Mouse (Mus musculus) limb, embryonic 15.5 days (tissue): ENCODE results near the gene Ppia. TPM values are rescaled to one million over a fixed set of nuclear protein-coding genes. Genes with fewer than 3 reads are reported as not detected.
A peak's percentile ranks its signal among the peaks of the same experiment; 100 is the strongest.
"Not testable (repeated sequence)": the region's sequence is repeated elsewhere in the genome, so short reads cannot be mapped to it uniquely, and the experiment has no call there.

Experiments
- ATAC-seq: fragments of 200-750 bp; cut with Nextera tagmentation; 2 replicates; pipeline ENCODE4 v1.8.0; 2017; ENCODE audit warnings: low read depth, moderate TSS enrichment; ENCODE audit not compliant: insufficient number of reproducible peaks, low FRiP score, low TSS enrichment
- H3K27ac ChIP-seq: fragments of 300-500 bp; sonication (generic); 2 replicates; pipeline ENCODE4 v1.5.1; 2015; ENCODE audit warnings: moderate library complexity, mild to moderate bottlenecking, inconsistent platforms
- H3K27me3 ChIP-seq: fragments of 300-500 bp; sonication (generic); 2 replicates; pipeline ENCODE4 v1.6.1; 2015; ENCODE audit warnings: inconsistent platforms
- H3K36me3 ChIP-seq: fragments of 300-500 bp; sonication (generic); 2 replicates; pipeline ENCODE4 v1.6.1; 2015; ENCODE audit warnings: inconsistent platforms
- H3K4me1 ChIP-seq: fragments of 300-500 bp; sonication (generic); 2 replicates; pipeline ENCODE4 v1.6.1; 2015; ENCODE audit warnings: inconsistent platforms
- H3K4me2 ChIP-seq: fragments of 300-500 bp; sonication (generic); 2 replicates; pipeline ENCODE4 v1.6.1; 2015; ENCODE audit warnings: mild to moderate bottlenecking, inconsistent platforms
- H3K4me3 ChIP-seq: fragments of 300-500 bp; sonication (generic); 2 replicates; pipeline ENCODE4 v1.5.1; 2015; ENCODE audit warnings: mild to moderate bottlenecking, inconsistent platforms
- H3K9ac ChIP-seq: fragments of 300-500 bp; sonication (generic); 2 replicates; pipeline ENCODE4 v1.6.1; 2015; ENCODE audit warnings: inconsistent platforms
- H3K9me3 ChIP-seq: fragments of 300-500 bp; sonication (generic); 2 replicates; pipeline ENCODE4 v1.6.1; 2016; ENCODE audit warnings: inconsistent platforms
- WGBS: fragments of 180-500 bp; shearing (Covaris S2); methylation state at CpG from one replicate; pipeline ENCODE4 v1.1.7; 2015; 5-methylcytosine and 5-hydroxymethylcytosine counted together
- polyA plus RNA-seq: library from polyadenylated mRNA; unstranded; fragments of >200 nt; fragmentation: Nextera tagmentation; extraction: Ambion mirVana; gene quantifications from 2 replicates; pipeline ENCODE4 v1.2.1, GENCODE M21; 2015

Ppia gene
- polyA plus RNA-seq, 1 experiment from 2014 or later = 4,412 TPM

DNA sequence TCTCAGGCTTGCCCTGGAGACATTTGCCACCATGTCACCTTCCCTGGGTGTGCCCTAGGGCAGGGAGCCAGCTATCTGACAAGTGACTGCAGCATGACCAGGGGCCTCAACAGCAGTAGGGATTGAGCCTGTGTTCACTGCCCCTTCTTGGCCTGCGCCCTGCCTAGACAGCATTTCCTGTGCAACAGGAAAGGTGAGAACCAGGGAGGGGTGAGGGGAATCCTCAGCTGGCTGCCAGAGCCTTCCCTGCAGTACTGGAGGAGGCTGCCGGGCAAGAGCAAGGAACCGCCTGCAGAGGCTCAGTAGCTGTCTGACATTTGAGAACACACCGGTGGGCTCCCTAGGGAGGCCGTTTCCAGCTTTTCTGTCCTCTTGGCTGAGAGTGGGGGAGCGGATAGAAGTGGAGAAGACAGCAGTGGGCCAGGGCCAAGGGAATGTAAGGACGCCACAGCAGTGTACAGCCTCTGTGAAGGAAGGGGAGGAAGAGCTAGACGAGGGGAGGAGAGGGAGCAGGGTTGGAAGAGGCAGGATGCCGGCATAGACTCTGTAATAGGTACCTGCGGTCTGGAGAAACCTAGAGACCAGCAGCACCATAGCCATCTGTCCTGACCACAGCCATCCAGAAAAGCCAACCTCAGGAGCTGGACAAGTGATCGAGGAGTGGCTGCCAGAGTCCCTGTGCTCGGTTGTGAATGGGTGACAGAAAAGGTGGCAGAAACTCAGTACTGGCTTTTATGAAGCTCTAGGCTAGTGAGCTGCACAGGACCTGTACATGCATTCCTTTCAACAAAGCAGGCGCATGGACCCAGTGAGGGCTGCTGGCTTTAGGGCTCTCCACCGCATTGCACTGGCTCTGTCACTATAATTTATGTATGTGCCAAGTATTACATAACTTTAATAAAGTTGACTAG lies 8.7 kb upstream of the Ppia start:
- H3K4me3 ChIP-seq = no peak overlapping the region
- peak overlapping the region; percentile 27 for H3K4me2 ChIP-seq
- peak; percentile 52 for ATAC-seq
- peak overlapping the region; percentile 94 for H3K27ac ChIP-seq
- H3K27me3 ChIP-seq = no peaks in the 10 kb centered on the region
- no peaks in the 10 kb centered on the region for H3K9me3 ChIP-seq
- WGBS = 17% methylated on average over 14 of the region's 14 CpGs
- no peak overlapping the region for H3K9ac ChIP-seq
- H3K36me3 ChIP-seq = peaks cover 39% of the 10 kb centered on the region
- H3K4me1 ChIP-seq = peaks cover 45% of the 10 kb centered on the region

DNA sequence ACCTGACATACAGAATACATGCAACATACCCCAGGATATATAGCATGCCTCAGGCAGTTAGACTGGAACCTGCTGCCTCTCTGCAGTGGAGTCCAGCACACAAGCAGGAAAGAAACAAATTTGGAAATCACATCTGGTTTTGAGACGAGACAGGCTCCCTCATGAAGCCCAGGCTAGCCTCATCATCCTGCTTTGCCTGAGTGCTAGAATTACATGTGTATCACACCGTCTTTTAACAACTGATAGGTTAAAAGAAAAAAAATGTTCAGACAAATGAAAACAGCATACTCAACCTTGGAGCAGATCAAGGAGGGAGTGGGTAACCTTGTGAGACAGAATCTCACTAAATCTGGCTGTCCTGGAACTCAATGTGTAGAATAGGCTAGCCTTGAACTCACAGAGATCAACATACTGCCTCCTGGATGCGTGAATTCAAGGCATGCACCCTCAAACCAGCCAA lies 8.1 kb upstream of the Ppia start:
- Histone ChIP-seq H3K9me3 (no peaks in the 10 kb centered on the region), H3K4me3 (no peak overlapping the region), H3K9ac (no peak overlapping the region), H3K4me2 (no peak overlapping the region), H3K27ac (peak overlapping the region; percentile 94), H3K27me3 (no peaks in the 10 kb centered on the region), H3K4me1 (peaks cover 47% of the 10 kb centered on the region), H3K36me3 (peaks cover 32% of the 10 kb centered on the region)
- no peak for ATAC-seq
- 61% methylated on average over 3 of the region's 3 CpGs for WGBS

DNA sequence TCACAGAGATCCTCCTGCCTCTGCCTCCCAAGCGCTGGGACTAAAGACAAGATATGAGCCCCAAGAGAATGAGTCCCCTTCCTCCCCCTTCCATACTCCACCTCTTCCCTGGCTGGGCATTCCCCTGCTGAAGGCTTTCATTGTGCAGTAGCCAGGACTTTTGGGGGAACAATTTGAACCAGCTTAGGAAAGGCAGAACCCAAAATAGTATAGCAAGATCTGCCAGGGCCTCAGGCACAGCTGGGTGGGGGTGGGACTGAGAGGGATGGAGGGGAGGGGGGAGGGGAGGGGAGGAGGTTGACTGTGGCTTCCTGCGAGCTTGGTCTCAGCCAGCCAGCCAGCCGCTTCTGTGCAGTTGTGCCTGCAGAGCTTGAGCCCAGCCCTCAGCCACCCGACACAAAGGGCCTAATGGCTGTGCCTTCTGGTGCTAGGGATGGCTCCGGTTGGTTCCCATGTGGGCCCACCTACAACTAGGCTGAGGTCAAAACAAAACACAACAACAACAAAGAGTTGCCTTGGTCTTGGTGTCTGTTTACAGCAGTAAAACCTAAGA lies 5.1 kb upstream of the Ppia start:
- peaks cover 38% of the 10 kb centered on the region for H3K4me1 ChIP-seq
- no peak overlapping the region for H3K9ac ChIP-seq
- H3K9me3 ChIP-seq = no peaks in the 10 kb centered on the region
- 37% methylated on average over 5 of the region's 5 CpGs for WGBS
- peaks cover 3% of the 10 kb centered on the region for H3K36me3 ChIP-seq
- H3K4me2 ChIP-seq = no peak overlapping the region
- no peaks in the 10 kb centered on the region for H3K27me3 ChIP-seq
- ATAC-seq = no peak
- no peak overlapping the region for H3K27ac ChIP-seq
- H3K4me3 ChIP-seq = no peak overlapping the region

- ATAC-seq, H3K4me3 ChIP-seq, H3K27ac ChIP-seq, H3K9me3 ChIP-seq, H3K9ac ChIP-seq, H3K27me3 ChIP-seq, H3K36me3 ChIP-seq, H3K4me2 ChIP-seq: not testable (repeated sequence)
- H3K4me1 ChIP-seq = peaks cover 34% of the 10 kb centered on the region
- WGBS = 92% methylated on average over 5 of the region's 5 CpGs
Measured at GRCm38 (mm10) chr11:6410755-6411154, 4.5 kb upstream of the Ppia start.

- ATAC-seq = no peak
- Histone ChIP-seq H3K4me3 (no peak overlapping the region), H3K4me2 (no peak overlapping the region), H3K9ac (no peak overlapping the region), H3K36me3 (no peaks in the 10 kb centered on the region), H3K27me3 (no peaks in the 10 kb centered on the region), H3K9me3 (no peaks in the 10 kb centered on the region), H3K27ac (no peak overlapping the region), H3K4me1 (peaks cover 24% of the 10 kb centered on the region)
- 5% methylated on average over 5 of the region's 5 CpGs for WGBS
Measured at GRCm38 (mm10) chr11:6411684-6412083, 3.6 kb upstream of the Ppia start.

- no peak for ATAC-seq
Measured at GRCm38 (mm10) chr11:6413264-6413663, 2.0 kb upstream of the Ppia start.

DNA sequence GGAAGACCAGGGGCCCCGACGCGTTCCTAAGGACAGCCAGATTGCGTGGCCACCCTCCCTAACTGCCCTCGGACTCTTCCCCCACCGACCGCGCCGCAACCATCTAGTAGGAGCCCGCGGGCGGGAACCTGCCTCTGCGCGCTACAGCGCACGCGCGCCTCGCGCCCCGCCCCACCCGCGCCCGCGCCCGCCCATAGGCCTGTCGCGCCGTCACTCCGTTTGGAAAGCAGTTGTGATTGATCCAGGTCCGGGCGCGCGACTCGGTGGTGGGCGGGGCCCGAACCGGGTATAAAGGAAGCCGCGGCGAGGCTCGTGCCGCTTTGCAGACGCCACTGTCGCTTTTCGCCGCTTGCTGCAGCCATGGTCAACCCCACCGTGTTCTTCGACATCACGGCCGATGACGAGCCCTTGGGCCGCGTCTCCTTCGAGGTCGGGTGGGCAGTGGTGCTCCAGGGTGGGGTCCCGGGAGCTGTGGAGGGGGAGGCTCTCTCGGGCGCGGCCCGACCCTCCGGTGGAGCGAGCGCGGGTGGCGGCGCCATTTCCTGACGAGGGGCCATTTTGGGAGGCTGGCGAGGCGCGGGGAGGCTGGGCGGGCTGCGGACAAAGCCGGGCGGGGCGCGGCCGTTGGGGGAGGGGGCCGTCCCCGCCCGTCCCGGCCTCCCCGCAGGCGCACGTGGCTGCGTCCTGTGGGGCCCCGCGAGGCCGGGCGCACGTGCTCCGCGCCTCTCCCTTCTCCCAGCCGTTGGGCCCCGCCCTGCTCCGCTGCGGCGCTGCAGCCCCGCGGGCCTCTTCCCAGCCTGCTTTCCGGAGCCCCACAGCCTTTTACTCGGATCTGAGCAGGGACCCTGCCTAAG lies 535 bp downstream of the Ppia start:
- Histone ChIP-seq H3K9me3 (no peaks in the 10 kb centered on the region), H3K4me1 (peaks cover 30% of the 10 kb centered on the region), H3K9ac (peak overlapping the region; percentile 91), H3K36me3 (peaks cover 23% of the 10 kb centered on the region), H3K27me3 (no peaks in the 10 kb centered on the region), H3K27ac (peak overlapping the region; percentile 98), H3K4me2 (peak overlapping the region; percentile 83), H3K4me3 (peak overlapping the region; percentile 88)
- peak; percentile 96 for ATAC-seq
- under 1% methylated on average over 77 of the region's 102 CpGs for WGBS

More at GRCm38 (mm10) chr11:6413264-6413663, 2.0 kb upstream of the Ppia start:
- H3K4me3 ChIP-seq = no peak overlapping the region
- no peak overlapping the region for H3K9ac ChIP-seq
- peaks cover under 1% of the 10 kb centered on the region for H3K36me3 ChIP-seq
- no peak overlapping the region for H3K4me2 ChIP-seq
- H3K27ac ChIP-seq = no peak overlapping the region
- H3K9me3 ChIP-seq = no peaks in the 10 kb centered on the region
- H3K4me1 ChIP-seq = peaks cover 24% of the 10 kb centered on the region
- no peaks in the 10 kb centered on the region for H3K27me3 ChIP-seq
- 91% methylated on average over 12 of the region's 12 CpGs for WGBS

- peak overlapping the region; percentile 91 for H3K9ac ChIP-seq
- peaks cover 28% of the 10 kb centered on the region for H3K4me1 ChIP-seq
- ATAC-seq = no peak
- peak overlapping the region; percentile 88 for H3K4me3 ChIP-seq
- H3K27ac ChIP-seq = peak overlapping the region; percentile 98
- peaks cover 28% of the 10 kb centered on the region for H3K36me3 ChIP-seq
- H3K27me3 ChIP-seq = no peaks in the 10 kb centered on the region
- H3K9me3 ChIP-seq = no peaks in the 10 kb centered on the region
- 1% methylated on average over 30 of the region's 30 CpGs for WGBS
- peak overlapping the region; percentile 83 for H3K4me2 ChIP-seq
Measured at GRCm38 (mm10) chr11:6416405-6417034, 1.3 kb downstream of the Ppia start.

GRCm38 (mm10) chr11:6417069-6417468 lies 1.8 kb downstream of the Ppia start:
- H3K9ac ChIP-seq = peak overlapping the region; percentile 91; the same call in 1 of the 2 replicates
- no peaks in the 10 kb centered on the region for H3K27me3 ChIP-seq
- H3K9me3 ChIP-seq = no peaks in the 10 kb centered on the region
- H3K4me2 ChIP-seq = peak overlapping the region; percentile 83
- ATAC-seq = no peak
- H3K4me1 ChIP-seq = peaks cover 26% of the 10 kb centered on the region
- peak overlapping the region; percentile 88 for H3K4me3 ChIP-seq
- WGBS = 35% methylated on average over 2 of the region's 2 CpGs
- H3K36me3 ChIP-seq = peaks cover 34% of the 10 kb centered on the region
- peak overlapping the region; percentile 98; the same call in 1 of the 2 replicates for H3K27ac ChIP-seq

DNA sequence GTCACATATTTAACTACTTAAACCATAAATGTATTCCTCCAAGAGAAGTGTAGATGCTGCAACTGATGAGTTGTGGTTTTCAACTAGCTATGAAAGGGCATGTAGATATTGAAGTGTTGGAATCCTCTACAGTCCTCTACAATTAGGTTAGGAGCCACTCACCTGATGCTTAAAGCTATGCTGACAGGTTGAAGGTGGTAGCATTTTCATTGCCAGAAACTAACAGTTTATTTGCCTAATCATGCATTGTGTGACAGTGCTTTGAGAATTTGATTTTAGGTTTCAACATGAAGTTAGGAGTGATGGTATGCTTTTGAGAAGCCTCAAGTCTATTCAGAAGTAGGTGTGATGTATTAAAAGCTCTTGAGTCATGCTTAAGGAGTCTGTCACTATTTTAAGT lies 2.2 kb downstream of the Ppia start:
- peak overlapping the region; percentile 91; the same call in 1 of the 2 replicates for H3K9ac ChIP-seq
- H3K36me3 ChIP-seq = peaks cover 36% of the 10 kb centered on the region
- ATAC-seq = no peak
- H3K9me3 ChIP-seq = no peaks in the 10 kb centered on the region
- peak overlapping the region; percentile 88 for H3K4me3 ChIP-seq
- H3K4me2 ChIP-seq = peak overlapping the region; percentile 83
- H3K27me3 ChIP-seq = no peaks in the 10 kb centered on the region
- 0 out of 2 replicates have a peak overlapping the region, but pooled peaks have one; percentile 38 for H3K27ac ChIP-seq
- peaks cover 26% of the 10 kb centered on the region for H3K4me1 ChIP-seq

DNA sequence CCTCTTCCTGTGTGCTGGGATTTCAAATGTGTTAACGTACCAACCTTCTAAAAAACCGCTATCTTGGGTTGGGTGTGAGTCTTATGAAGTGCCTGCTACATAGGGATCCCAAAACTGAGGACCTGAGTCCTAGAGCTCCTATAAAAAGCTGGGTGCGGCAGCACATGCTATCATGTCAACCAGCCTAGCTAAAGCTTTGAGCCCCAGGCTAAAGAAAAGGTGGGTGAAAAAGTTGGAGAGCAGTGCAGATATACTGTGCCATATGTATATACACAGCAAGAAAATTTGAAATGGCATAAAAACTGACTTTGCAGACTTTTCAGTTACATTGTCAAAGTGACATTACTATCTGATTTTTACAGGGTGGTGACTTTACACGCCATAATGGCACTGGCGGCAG lies 3.5 kb downstream of the Ppia start:
- peaks cover 26% of the 10 kb centered on the region for H3K4me1 ChIP-seq
- H3K9ac ChIP-seq = no peak overlapping the region
- H3K27me3 ChIP-seq = no peaks in the 10 kb centered on the region
- peaks cover 48% of the 10 kb centered on the region for H3K36me3 ChIP-seq
- H3K9me3 ChIP-seq = no peaks in the 10 kb centered on the region
- H3K27ac ChIP-seq = no peak overlapping the region
- no peak for ATAC-seq
- H3K4me2 ChIP-seq = no peak overlapping the region
- no peak overlapping the region; the same call in 1 of the 2 replicates for H3K4me3 ChIP-seq
- WGBS = 76% methylated on average over 5 of the region's 5 CpGs
